ENCODE assay signal across 8 mouse cellular contexts in genomic region chr14:55629312-55629711, GRCm38 (mm10). TPM values are rescaled to one million over a fixed set of nuclear protein-coding genes. Genes with fewer than 3 reads are reported as not detected.
DNase-seq lines count a peak whose midpoint lies in the region; ATAC-seq and TF ChIP-seq lines count a peak whose summit lies in the region.

No protein-coding gene starts in this region.

- peak; percentile 67 for TF ChIP-seq CTCF in midbrain, postnatal 0 days (IDR thresholded peaks at IDR 0.05)

- H3K4me2 ChIP-seq in midbrain, postnatal 0 days (ENCODE audit: low read depth, low read length, poor library complexity, severe bottlenecking), result no peak overlapping the region
- H3K4me2 ChIP-seq in midbrain, embryonic 15.5 days, result no peak overlapping the region

- peak; percentile 38 to 59 for DNase-seq in cerebellum, postnatal 25 days
- no peak for DNase-seq in cerebellum, postnatal 4 days (ENCODE audit: low spot score in 2 of 2)
- DNase-seq in midbrain, postnatal 0 days (ENCODE audit: low spot score), result no peak
- DNase-seq in brain, adult 2 months (ENCODE audit: low read depth, low spot score), result peak; percentile 20
- DNase-seq in kidney, adult 8-10 months, result peak; percentile 30 to 67
- peak; percentile 24 for DNase-seq in mesoderm, embryonic 11.5 days (ENCODE audit: low read depth, low spot score)
- peak; percentile 32 to 43 for DNase-seq in urinary bladder, postnatal 36 days (ENCODE audit: low spot score in 2 of 2)

- H3K27me3 ChIP-seq in midbrain, postnatal 0 days (ENCODE audit: insufficient read depth, low read length), result no peaks in the 10 kb centered on the region
- no peaks in the 10 kb centered on the region for H3K27me3 ChIP-seq in midbrain, embryonic 15.5 days (replicated peaks)

- H3K9me3 ChIP-seq in midbrain, postnatal 0 days (ENCODE audit: low read length), result no peaks in the 10 kb centered on the region
- no peaks in the 10 kb centered on the region for H3K9me3 ChIP-seq in midbrain, embryonic 15.5 days

- H3K36me3 ChIP-seq in midbrain, postnatal 0 days (ENCODE audit: insufficient read depth, low read length), result peaks cover 89% of the 10 kb centered on the region
- peaks cover 83% of the 10 kb centered on the region for H3K36me3 ChIP-seq in midbrain, embryonic 15.5 days (replicated peaks)

- H3K9ac ChIP-seq in midbrain, postnatal 0 days (replicated peaks; ENCODE audit: low read length, poor library complexity, severe bottlenecking), result no peak overlapping the region
- H3K9ac ChIP-seq in midbrain, embryonic 15.5 days, result no peak overlapping the region

- H3K4me1 ChIP-seq in midbrain, postnatal 0 days (ENCODE audit: insufficient read depth, low read length), result no peaks in the 10 kb centered on the region; the same call in 1 of the 2 replicates
- H3K4me1 ChIP-seq in midbrain, embryonic 15.5 days, result peaks cover 5% of the 10 kb centered on the region; the same call in 1 of the 2 replicates

- 55% methylated on average over 5 of the region's 5 CpGs for WGBS in midbrain, postnatal 0 days
- 62% methylated on average over 5 of the region's 5 CpGs for WGBS in midbrain, embryonic 15.5 days

- no peak overlapping the region for H3K4me3 ChIP-seq in midbrain, postnatal 0 days (ENCODE audit: low read depth, low read length)
- H3K4me3 ChIP-seq in midbrain, embryonic 15.5 days, result no peak overlapping the region

- no peak overlapping the region for H3K27ac ChIP-seq in midbrain, postnatal 0 days (ENCODE audit: low read depth, low read length)
- no peak overlapping the region for H3K27ac ChIP-seq in midbrain, embryonic 15.5 days

- ATAC-seq in midbrain, postnatal 0 days (ENCODE audit: low FRiP score), result no peak
- ATAC-seq in midbrain, embryonic 15.5 days (replicated peaks), result no peak

RNA-seq across cellular contexts. Expression of gene Ipo4, which starts 6.4 kb away (rescaled TPM):
- 109 and 122 TPM in 2 replicates for total RNA-seq in midbrain, postnatal 0 days (2014; rRNA removed)
- 104 and 112 TPM in 2 replicates for polyA plus RNA-seq in midbrain, postnatal 0 days (2015; fragmentation: Nextera tagmentation; extraction: Ambion mirVana)
- polyA plus RNA-seq in midbrain, embryonic 15.5 days (2015; fragmentation: Nextera tagmentation; extraction: Ambion mirVana), result 116 and 121 TPM in 2 replicates

RNA-seq across cellular contexts. Expression of gene Gm49378, which starts 8.4 kb away (rescaled TPM):
- 6.3 and 6.7 TPM in 2 replicates for total RNA-seq in midbrain, postnatal 0 days (2014; rRNA removed)
- 2.3 and 2.8 TPM in 2 replicates for polyA plus RNA-seq in midbrain, postnatal 0 days (2015; fragmentation: Nextera tagmentation; extraction: Ambion mirVana)
- 0.79 and 1.1 TPM in 2 replicates for polyA plus RNA-seq in midbrain, embryonic 15.5 days (2015; fragmentation: Nextera tagmentation; extraction: Ambion mirVana)

RNA-seq across cellular contexts. Expression of gene Rec8, which starts 11.5 kb away (rescaled TPM):
- 6.0 and 11.1 TPM in 2 replicates for total RNA-seq in midbrain, postnatal 0 days (2014; rRNA removed)
- 7.6 and 8.7 TPM in 2 replicates for polyA plus RNA-seq in midbrain, postnatal 0 days (2015; fragmentation: Nextera tagmentation; extraction: Ambion mirVana)
- 6.5 and 6.6 TPM in 2 replicates for polyA plus RNA-seq in midbrain, embryonic 15.5 days (2015; fragmentation: Nextera tagmentation; extraction: Ambion mirVana)

RNA-seq across cellular contexts. Expression of gene Tm9sf1, which starts 14.3 kb away (rescaled TPM):
- total RNA-seq in midbrain, postnatal 0 days (2014; rRNA removed), result 47.7 and 60.3 TPM in 2 replicates
- 48.2 and 54.3 TPM in 2 replicates for polyA plus RNA-seq in midbrain, postnatal 0 days (2015; fragmentation: Nextera tagmentation; extraction: Ambion mirVana)
- polyA plus RNA-seq in midbrain, embryonic 15.5 days (2015; fragmentation: Nextera tagmentation; extraction: Ambion mirVana), result 63.0 and 65.0 TPM in 2 replicates

RNA-seq across cellular contexts. Expression of gene Tssk4, which starts 20.7 kb away (rescaled TPM):
- total RNA-seq in midbrain, postnatal 0 days (2014; rRNA removed), result 0.14 and 0.16 TPM in 2 replicates
- polyA plus RNA-seq in midbrain, postnatal 0 days (2015; fragmentation: Nextera tagmentation; extraction: Ambion mirVana), result 0.28 and 0.36 TPM in 2 replicates
- 0.41 and 0.43 TPM in 2 replicates for polyA plus RNA-seq in midbrain, embryonic 15.5 days (2015; fragmentation: Nextera tagmentation; extraction: Ambion mirVana)

Comparison
In these comparisons a context has a peak if more than half of its experiments do, and no peak if none do; other contexts are left out.
1. DNase-seq: peak in cerebellum, postnatal 25 days (2 of 2), brain, adult 2 months (single experiment), kidney, adult 8-10 months (2 of 2), mesoderm, embryonic 11.5 days (single experiment) and urinary bladder, postnatal 36 days (2 of 2); none in cerebellum, postnatal 4 days (0 of 2) and midbrain, postnatal 0 days (single experiment).